Mouse (Mus musculus) retina, postnatal 7 days (tissue): ENCODE data around the gene Ap4s1.
A peak's percentile ranks its signal among the peaks of the same experiment; 100 is the strongest.
"Not testable (repeated sequence)": the region's sequence is repeated elsewhere in the genome, so short reads cannot be mapped to it uniquely, and the experiment has no call there.

Source experiments
- DNase-seq: peaks from one replicate; pipeline ENCODE4 v3.0.0-alpha.2; 2012; ENCODE audit warnings: low read depth, low spot score

Gene Ap4s1

DNA sequence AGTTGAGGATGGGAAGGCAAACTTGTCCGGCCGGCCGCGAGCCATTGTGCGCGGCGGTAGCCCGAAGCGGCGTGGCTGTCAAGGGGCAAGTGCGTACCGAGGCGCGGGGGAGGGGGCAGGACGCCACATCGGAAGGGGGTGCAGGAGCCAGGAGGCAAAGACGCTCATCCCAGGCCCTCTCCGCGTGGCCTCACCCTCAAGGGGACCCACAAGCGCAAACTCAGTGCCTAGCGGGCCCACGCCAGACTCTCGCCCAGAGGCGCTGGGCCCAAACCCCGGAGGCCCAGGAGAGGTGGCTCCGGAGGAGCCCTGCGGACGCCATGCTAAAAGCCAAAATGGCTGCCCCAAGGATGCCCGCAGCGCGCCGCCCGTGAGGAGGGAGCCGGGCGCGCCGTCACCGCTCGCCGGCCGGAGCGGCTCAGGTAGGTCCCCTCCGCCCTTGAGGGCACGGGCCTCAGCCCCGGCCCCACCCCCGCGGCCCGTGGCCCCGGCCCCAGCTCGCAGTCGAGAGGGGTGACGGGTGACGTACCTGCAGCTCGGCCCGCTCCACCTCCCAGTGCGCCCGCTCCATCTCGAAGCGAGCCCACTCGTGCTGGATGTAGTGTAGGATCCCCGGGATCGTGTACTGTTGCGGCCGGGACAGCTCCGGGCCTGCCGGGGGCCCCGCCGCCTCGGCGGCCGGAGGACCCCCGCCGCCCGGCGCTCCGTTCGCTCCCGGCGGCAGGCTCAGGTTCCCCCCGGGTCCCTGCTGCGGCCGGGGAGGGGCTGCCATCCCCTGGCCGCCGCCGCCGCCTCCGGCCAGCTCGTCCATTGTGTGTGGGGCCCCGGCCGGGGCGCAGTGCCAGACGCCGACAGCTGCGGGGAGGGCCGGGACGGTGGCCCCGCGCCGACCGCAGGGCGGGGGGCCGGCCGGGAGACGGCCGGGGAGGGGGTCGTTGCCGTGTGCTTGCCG, at the start of gene Ap4s1:
Gene Ap4s1, plus strand, starts transcription at position 141 of the 952 bp plus-strand sequence.
- DNase-seq, result peak; percentile 43

DNA sequence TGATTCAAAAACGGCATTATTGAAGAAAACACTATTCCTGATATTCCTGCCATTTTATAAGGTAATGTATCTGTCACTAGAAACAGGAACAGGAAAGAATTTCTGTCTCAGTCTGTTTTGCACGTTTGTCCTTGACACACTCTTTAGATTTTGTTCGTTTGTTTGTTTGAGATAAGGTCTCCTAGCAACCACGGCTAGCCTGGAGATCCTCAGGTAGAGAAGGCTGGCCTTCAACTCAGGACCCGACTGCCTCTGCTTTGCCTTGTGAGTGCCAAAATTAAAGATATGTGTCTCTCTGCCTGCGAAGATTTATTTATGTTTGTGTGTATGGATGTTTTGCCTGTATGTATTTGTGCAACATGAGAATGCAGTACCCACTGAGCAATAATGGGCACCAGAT, 49.0 kb upstream of the Ap4s1 start:
- no peak for DNase-seq

DNA sequence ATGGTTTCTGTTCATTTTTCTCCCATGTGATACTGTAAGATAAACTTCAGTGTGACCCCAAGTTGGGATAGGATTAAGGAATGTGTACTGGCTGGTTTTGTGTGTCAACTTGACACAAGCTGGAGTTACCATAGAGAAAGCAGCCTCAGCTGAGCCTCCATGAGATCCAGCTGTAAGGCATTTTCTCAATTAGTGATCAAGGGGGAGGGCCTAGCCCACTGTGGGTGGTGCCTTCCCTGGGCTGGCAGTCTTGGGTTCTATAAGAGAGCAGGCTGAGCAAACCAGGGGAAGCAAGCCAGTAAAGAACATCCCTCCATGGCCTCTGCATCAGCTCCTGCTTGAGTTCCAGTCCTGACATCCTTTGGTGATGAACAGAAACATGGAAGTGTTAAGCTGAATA, 41.4 kb upstream of the Ap4s1 start:
- DNase-seq, result not testable (repeated sequence)

DNA sequence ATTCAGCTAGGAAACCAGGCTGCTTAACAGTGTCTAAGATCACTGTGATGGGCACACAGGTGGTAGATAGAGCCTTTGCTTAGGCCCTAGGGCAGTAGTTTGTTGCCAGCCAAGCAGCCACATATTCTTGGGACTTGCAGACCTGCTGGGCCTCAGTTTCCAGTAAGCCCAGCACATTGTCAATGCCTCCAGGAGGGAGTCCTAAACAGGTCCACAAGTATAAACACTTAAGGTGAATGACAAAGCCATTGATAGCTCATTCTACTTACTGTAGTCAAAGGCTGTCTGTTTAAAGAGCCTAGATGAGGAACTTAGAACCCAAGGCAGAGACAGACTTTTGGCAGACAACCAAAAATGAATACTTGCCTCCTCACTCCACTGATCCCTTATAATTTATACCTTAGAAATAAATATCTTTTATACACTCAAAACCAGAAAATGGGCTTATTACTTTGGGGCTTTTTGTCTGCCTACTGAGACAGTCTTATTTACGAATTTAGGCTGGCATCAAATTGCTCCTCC, 34.8 kb upstream of the Ap4s1 start:
- no peak for DNase-seq

DNA sequence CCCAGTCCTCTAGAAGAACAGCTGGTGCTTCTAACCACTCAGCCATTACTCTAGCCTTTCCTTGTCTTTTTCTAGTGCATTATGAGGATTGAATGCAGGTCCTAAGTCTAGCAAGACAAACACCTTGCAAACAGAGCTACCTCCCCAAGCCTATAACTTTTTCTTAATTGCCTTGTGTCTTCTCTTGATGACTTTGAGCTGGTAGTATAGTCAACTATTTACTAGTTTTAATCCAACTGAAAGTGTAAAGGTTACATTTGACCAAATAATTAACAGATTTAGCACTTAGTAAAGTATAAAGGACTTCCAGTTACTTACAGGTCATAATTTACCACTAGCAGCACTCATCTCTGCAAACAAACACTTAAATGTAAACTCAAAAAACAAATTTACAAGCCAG, 27.8 kb upstream of the Ap4s1 start:
- no peak for DNase-seq

DNA sequence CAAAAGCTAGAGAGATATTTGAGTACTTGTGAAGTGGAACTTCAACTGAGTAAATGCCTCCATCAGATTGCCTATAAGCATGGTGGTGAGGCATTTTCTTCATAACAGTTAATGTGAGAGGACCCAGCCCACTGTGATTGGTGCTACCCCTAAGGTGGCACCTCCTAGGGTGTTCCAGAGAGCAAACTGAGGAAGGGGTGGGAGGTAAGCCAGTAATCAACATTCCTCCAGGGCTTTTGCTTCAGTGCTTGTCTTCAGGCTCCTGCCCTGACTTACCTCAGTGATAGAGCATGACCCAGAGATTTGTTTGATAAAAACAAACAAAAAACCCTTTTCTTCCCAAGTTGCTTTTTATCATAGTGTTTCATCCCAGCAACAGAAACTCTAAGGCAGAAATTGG, 26.9 kb upstream of the Ap4s1 start:
- DNase-seq, result no peak

DNA sequence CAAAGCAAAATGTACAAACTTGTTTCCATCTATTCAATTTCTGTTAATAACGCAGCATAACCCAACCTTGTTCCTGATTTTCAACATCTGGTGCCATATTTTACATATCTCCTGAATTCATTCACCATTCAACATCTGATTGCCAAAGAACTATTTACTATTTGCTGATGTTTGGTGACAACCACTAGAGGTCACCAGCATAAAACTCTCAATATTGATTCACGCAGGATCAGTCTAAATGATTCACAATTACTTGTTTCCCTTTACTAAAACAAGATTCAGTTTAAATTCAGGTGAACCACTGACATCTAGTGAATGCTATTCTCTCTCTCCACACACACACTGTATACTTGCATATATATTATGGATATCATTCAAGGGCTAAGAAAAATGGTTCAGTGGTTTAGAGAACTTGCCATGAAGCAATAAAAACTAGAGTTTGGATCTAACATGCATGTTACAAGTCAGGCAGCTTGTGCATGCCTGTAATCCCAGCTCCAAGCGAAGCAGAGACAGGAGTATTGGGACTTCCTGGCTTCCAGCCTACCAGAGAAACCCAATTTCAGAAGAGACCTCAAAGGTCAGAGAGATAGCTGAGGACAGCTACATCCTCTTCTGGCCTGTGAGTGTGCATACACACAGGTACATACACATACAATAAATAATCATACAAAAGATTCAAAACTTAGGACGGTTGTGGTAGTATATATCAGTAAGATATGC, 24.0 kb upstream of the Ap4s1 start:
- no peak for DNase-seq

DNA sequence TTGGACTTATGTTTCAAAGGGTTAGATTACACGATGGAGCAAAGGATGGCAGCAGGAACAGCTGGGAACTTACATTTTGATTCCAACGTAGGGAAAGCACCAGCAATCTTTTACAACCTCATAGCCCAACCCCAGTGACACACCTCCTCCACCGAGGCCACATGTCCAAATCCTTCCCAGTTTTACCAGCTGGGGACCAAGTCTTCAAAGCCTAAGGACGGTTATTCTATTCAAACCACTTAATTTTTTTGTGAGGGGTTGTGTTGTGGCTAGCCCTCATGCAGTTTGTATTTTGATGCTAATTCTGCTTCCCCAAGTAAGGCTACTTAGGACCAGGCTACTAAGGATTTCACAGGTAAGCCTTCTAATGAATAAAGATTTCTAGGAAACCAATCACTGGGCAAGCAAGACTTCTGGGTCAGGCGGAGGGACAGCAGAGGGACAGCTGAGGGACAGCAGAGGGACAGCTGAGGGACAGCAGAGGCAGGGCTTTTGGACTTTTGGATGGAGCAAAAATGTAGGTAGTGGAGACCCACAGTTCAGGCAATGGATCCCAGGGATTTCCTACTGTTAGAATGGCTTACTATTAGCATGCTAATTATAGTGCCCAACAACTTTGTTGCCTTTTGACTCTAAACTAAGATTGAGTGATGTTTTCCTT, 19.5 kb upstream of the Ap4s1 start:
- DNase-seq, result no peak

DNA sequence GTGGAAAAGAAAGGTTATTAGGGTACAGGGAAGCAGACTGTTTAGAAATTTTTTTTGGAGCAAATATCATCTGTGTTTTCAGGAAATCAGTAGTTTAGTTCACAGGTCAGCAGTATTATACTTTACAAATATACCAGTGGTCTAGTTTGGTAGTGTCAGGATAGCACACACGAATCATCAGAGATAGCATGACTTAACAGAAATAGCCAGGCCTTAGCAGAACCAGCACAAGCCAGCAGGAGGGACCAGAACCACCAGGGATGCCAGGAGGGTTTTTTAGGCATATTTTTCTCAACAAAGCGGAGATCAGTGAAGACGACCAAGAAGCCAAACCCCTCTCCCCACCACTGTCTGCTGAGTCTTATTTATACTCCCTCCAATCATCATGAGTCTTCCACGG, 17.6 kb upstream of the Ap4s1 start:
- no peak for DNase-seq

DNA sequence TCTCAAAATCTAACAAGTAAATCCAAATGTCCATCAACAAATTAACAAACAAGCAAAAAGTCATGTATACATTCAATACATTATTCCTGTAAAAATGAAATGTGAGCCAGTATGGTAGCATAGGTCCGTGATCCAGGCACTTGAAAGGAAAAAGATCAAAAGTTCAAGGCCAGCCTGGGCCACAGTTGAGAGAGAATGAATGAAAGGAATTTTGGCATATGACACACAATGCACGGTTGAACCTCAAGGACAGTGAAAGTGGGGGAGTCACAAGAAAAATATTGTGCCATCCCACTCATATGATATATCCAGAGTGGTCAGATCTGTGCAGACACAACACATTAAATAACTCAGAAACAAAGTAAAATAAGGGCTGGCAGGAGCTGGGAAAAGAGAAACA, 14.4 kb upstream of the Ap4s1 start:
- no peak for DNase-seq

DNA sequence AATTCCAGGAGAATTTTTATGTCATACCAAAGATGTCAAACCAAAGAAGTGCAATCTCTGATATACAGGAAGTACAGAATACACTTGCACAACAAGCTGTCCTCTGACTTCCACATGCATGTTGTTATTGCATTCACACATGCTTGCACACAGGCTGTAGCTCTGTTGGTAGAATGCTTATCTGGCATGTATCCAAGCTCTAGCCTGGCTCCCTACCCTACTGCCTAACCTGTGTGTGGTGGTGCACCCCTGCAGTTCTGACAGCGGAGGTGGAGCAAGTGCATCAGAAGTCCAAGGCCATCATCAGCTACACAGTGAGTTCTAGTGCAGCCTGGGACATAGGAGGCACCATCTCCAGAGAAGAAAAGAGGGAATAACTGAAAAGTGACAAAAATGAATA, 12.0 kb upstream of the Ap4s1 start:
- no peak for DNase-seq

DNA sequence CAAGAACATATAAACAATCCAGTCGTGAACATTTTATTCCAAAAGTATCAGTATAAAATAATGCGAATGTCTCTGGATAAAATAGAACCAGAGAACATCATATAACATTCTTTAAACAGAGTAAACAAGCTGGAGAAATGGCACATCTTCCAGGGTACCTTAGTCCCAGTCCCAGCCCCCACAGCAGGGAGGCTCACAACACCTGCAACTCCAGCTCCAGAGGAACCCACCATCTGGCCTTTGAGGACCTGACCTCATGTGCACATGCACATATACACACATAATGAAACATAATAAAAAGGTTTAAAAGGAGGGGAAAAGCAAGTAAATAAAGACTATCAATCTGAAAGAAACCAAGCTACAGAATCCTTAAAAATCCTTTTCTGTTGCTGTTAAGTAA, 2.3 kb upstream of the Ap4s1 start:
- DNase-seq, result no peak

DNA sequence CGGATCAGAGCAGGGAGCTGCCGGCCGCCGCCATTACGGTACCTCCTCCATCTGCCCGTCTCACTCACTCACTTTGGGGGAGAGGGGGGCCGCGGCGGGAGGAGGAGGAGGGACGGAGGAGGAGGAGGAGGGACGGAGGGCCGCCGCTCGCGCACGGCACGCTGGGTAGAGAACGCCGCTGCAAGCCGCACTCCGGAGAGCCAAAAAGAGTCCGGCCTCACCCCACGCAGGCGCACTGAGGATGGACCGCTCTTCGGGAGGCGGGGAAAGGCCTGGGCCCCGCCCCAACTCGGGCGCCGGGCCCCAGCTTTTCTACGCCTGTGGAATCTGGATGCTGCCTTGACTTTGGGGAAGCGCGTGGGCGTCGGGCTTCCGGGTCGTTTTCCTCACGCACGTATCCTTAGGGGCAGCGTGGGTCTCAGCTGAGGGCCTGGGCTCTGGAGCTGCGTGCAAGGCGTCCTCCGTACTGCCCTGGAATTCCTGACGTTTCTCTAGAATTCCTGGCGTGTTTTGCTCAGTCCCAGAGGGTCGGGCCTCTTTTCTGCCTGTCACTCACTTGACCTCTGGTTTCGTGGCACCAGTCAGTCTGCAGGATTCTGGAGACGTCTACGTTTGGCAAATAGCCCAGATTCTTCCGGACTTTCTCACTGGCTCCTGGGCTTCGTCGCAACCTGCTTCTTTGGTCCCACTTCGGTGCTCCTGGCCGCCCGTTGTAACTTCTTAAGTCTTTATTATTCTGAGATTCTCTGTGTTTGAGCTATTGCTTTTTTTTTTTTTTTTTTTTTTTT, 1.2 kb downstream of the Ap4s1 start, which contains the start of gene Strn3:
Gene Strn3, minus strand, starts transcription at position 53 of the 788 bp plus-strand sequence.
- DNase-seq, result peak; percentile 90

DNA sequence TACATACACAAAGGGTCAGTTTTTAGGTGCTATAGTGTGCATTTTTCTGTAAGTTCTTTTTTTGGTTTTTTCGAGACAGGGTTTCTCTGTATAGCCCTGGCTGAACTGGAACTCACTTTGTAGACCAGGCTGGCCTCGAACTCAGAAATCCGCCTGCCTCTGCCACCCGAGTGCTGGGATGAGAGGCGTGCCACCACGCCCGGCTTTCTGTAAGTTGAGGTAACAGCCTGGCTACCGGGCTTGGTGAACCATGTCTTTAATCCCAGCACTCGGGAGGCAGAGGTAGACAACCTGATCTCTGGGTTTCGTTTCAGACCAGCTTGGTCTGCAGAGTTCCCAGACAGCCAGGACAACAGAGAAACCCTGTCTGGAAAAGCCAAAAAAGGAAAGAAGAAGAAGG, 2.0 kb downstream of the Ap4s1 start:
- not testable (repeated sequence) for DNase-seq

DNA sequence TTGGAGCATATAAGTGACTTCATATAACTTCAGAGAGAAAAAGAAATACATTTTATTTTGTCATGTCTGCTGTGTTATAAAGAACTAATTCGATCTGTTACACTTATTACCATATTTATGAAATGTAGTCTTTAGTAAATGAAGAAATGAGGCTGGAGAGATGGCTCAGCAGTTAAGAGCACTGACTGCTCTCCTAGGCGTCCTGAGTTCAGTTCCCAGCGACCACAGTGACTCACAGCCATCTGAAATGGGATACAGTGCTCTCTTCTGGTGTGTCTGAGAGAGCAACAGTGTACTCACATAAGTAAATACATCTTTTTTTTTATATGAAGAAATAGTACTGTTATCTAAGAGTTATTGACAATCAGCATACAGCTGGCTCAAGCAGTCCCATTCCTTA, 2.6 kb downstream of the Ap4s1 start:
- no peak for DNase-seq

DNA sequence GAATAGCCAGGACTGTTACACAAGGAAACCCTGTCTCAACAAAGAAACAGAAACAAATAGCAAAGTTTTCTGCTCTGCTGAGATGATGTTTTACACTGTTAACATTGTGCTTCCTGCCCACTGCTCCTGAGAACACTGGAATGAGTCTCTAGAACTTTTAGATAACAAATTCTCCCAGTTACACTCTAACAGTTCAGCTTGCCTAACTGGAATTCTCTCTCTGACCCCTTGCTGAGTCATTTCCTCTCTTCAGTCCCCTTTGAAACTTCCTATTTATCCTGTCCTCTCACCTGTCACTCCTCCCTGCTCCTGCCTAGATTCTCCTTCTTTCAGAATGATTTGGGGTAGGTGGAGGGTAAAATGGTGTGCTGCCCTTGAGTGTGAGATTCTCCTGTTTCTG, 3.3 kb downstream of the Ap4s1 start:
- DNase-seq, result no peak

DNA sequence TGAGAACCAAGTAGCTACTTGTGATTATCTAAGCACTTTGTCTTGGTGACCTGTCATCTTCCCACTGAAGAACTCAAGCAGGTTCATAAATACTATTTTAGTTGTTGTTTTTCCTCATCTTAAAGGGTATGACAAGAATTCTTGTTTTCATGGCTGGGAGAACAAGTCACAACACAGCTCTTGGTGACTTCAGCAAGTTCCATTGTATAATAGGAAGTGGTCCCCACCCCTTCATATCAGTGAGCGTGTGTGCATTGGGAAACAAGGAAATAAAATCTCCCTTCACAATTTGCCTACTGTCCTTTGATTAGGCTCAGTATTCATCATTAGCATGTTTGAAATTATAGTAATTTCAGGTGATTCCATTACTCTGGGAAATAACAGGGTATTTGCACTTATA, 4.1 kb downstream of the Ap4s1 start:
- no peak for DNase-seq

DNA sequence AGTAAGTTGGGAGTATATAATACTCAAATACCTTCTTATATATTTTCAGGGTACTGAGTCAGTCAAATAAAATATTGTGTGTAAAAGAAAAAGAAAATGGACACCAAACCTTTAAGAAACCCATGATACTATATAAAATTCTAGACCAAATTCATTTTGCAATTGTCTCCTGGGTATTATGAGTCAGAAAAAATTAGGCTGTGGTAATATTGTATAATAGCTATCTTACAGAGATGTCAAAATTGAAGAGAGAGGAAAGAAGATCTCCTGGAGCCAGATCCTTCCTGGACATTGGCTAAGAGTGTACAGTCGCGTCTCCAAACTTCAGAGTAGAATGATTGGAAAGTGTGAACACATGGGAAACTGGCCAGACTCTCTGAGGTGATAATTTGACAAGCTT, 5.3 kb downstream of the Ap4s1 start:
- no peak for DNase-seq

DNA sequence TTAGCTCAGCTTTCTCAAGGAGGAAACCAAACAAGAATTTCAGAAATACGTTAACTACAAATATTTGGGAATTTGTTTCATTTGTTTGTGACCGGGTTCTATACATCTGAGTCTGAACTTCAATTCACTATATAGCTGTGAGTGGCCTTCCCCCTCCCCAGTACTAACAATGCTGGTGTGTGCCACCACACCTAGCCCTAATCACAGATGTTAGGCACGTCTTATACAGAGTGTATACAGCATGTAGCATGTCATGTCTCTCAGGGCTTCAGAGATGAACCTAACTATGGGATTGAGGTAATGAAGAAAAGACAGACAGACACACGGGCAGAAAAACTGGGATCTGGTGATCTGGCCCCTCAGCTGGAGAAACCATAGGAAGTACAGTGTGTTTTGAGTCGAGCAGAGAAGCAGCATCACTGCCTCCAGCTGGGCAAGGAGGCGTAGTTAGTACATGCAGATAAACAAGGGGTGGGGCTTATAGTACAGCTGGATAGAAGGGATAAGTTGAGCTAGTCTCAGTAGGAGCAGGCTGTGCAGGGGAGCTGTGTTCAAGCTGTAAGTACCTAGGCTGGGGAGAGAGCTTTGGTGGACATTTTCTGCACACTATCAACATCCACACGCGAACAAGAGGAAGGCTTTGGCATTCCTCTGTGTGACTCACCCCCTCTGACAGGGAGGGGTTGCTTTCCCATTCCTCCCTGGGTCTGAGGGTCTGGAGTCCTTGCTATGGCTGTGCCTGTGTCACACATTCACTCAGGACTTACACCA, 9.0 kb downstream of the Ap4s1 start:
- DNase-seq, result no peak

DNA sequence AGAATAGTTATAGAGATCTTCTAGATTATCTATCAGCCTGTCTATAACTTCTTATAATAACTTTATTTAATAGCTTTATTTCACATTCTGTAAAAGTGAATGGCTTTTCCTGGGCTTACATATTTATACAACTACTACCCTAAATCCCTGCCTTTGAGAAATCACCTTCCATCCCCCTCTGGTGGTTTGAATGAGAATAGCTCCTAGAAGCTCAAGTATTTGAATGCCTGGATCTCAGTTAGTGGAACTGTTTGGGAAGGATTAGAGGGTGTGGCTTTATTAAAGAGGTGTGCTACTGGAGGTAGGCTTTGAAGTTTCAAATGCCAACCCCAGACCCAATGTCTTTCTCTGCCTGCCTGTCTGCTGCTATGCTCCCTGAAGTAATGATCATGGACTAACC, 10.9 kb downstream of the Ap4s1 start:
- no peak for DNase-seq

DNA sequence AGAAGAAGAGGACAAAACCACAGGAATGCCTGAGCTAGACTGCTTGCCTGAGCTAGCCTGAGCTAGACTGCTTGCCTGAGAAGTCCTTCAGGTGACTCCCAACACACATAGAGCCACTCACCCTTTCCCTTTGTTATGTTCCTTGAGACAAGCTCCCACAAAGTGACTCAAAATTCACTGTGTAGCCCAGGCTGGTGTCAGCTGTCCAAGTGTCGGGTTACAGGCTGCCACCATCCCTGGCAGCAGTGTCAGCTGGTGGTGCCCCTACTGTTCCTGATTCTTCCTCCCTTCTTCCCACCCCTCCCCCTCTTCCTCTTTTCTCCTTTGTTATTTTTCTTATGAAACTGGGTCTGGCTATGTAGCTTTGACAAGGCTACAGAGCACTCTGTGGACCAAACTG, 13.0 kb downstream of the Ap4s1 start:
- no peak for DNase-seq
